Mouse (Mus musculus) E14TG2a.4 (cell line): ENCODE results near the gene Prrc2a.
A peak's percentile ranks its signal among the peaks of the same experiment; 100 is the strongest.

Experiments used
- H3K27me3 ChIP-seq: 2 replicates; pipeline ENCODE4 v1.6.1; 2014; ENCODE audit warnings: low read length, control low read depth; ENCODE audit not compliant: insufficient read depth
- H3K36me3 ChIP-seq: 2 replicates; pipeline ENCODE4 v1.6.1; 2014; ENCODE audit warnings: low read length, control low read depth; ENCODE audit not compliant: insufficient read depth
- H3K4me1 ChIP-seq: replicated peaks from 2 replicates; pipeline ENCODE4 v1.6.1; 2014; ENCODE audit warnings: low read depth, low read length, control low read depth
- H3K4me3 ChIP-seq: replicated peaks from 2 replicates; pipeline ENCODE4 v1.5.1; 2014; ENCODE audit warnings: mild to moderate bottlenecking, low read length
- H3K9me3 ChIP-seq: 2 replicates; pipeline ENCODE4 v1.6.1; 2014; ENCODE audit warnings: low read length, control low read depth
- CTCF ChIP-seq: conservative IDR thresholded peaks from 2 replicates; pipeline ENCODE4 v1.5.1; 2014; ENCODE audit warnings: low read length
- NANOG ChIP-seq: IDR thresholded peaks from 2 replicates; pipeline ENCODE4 v1.6.1; 2014; ENCODE audit warnings: borderline replicate concordance, low read length, mixed read lengths
- POU5F1 ChIP-seq: IDR thresholded peaks from 2 replicates; pipeline ENCODE4 v1.6.1; 2014; ENCODE audit warnings: low read length, borderline replicate concordance

Prrc2a gene

GRCm38 (mm10) chr17:35102299-35102698, 62.4 kb downstream of the Prrc2a start:
- H3K36me3 ChIP-seq, result peaks cover 61% of the 10 kb centered on the region
- no peak overlapping the region for H3K4me3 ChIP-seq
- TF ChIP-seq NANOG (no peak), POU5F1 (no peak), CTCF (no peak)
- no peaks in the 10 kb centered on the region for H3K27me3 ChIP-seq
- no peaks in the 10 kb centered on the region for H3K9me3 ChIP-seq
- H3K4me1 ChIP-seq, result peaks cover 56% of the 10 kb centered on the region

GRCm38 (mm10) chr17:35101161-35101560, 63.5 kb downstream of the Prrc2a start:
- TF ChIP-seq NANOG (no peak), POU5F1 (no peak), CTCF (no peak)
- H3K9me3 ChIP-seq, result no peaks in the 10 kb centered on the region

GRCm38 (mm10) chr17:35100196-35100765, 64.4 kb downstream of the Prrc2a start:
- TF ChIP-seq NANOG (no peak), CTCF (no peak)
- H3K4me3 ChIP-seq, result peak overlapping the region; percentile 35
- H3K4me1 ChIP-seq, result peaks cover 61% of the 10 kb centered on the region
- H3K9me3 ChIP-seq, result no peaks in the 10 kb centered on the region
- H3K36me3 ChIP-seq, result peaks cover 80% of the 10 kb centered on the region
- no peaks in the 10 kb centered on the region for H3K27me3 ChIP-seq

More at GRCm38 (mm10) chr17:35101161-35101560, 63.5 kb downstream of the Prrc2a start:
- H3K4me3 ChIP-seq, result no peak overlapping the region
- no peaks in the 10 kb centered on the region for H3K27me3 ChIP-seq
- peaks cover 72% of the 10 kb centered on the region for H3K36me3 ChIP-seq
- H3K4me1 ChIP-seq, result peaks cover 64% of the 10 kb centered on the region
